Mouse (Mus musculus) mature B cell (primary cell): ENCODE measurements around the gene Rpa3.

Experiments used
- in situ Hi-C: fragments of 300-500 bp; cut with MboI; formaldehyde crosslinking; loops from 2 replicates; pipeline ENCODE4 v1.14.3; 2019

Rpa3 gene

GRCm38 (mm10) chr6:8209047-8209865 lies 49.7 kb downstream of the Rpa3 start, which contains the start of gene Mios:
TSS of gene Mios (plus strand) at chr6:8209222.
- in situ Hi-C loops, result no loop called here
